Mouse (Mus musculus) myocyte (in vitro differentiated cells): Measurements from ENCODE around the gene Ccl28. TPM values are rescaled to one million over a fixed set of nuclear protein-coding genes. Genes with fewer than 3 reads are reported as not detected.
"Not testable (repeated sequence)": the region's sequence is repeated elsewhere in the genome, so short reads cannot be mapped to it uniquely, and the experiment has no call there.

Experiments used
- H3K27me3 ChIP-seq: one replicate; pipeline ENCODE4 v1.6.1; 2011; ENCODE audit not compliant: control insufficient read depth, insufficient read depth, insufficient read length
- H3K36me3 ChIP-seq: one replicate; pipeline ENCODE4 v1.6.1; 2011; ENCODE audit not compliant: control insufficient read depth, insufficient read depth
- H3K4me2 ChIP-seq: one replicate; pipeline ENCODE4 v1.6.1; 2011; ENCODE audit warnings: low read depth, control low read depth
- H3K4me3 ChIP-seq: one replicate; pipeline ENCODE4 v1.5.1; 2011; ENCODE audit warnings: mild to moderate bottlenecking, control low read depth, moderate library complexity
- H3K79me2 ChIP-seq: one replicate; pipeline ENCODE4 v1.6.1; 2011; ENCODE audit not compliant: control insufficient read depth, insufficient read depth
- H3ac ChIP-seq: one replicate; pipeline ENCODE4 v1.6.1; 2011; ENCODE audit not compliant: control insufficient read depth, insufficient read length
- CEBPB ChIP-seq: IDR thresholded peaks from 2 replicates; pipeline ENCODE4 v1.6.1; 2011; ENCODE audit warnings: mild to moderate bottlenecking, moderate library complexity; ENCODE audit not compliant: poor library complexity, insufficient read depth, severe bottlenecking
- E2F4 ChIP-seq: IDR thresholded peaks from one replicate; pipeline ENCODE4 v1.6.1; 2011; ENCODE audit warnings: mild to moderate bottlenecking, control low read depth, moderate library complexity; ENCODE audit not compliant: insufficient read depth
- MAX ChIP-seq: IDR thresholded peaks from one replicate; pipeline ENCODE4 v1.6.1; 2011; ENCODE audit warnings: low read depth, mild to moderate bottlenecking, control low read depth
- MYOD1 ChIP-seq, 3 experiments: IDR thresholded peaks; one replicate each; pipeline ENCODE4 v1.6.1; 2011; ENCODE audit warnings: control low read depth in 2 of 3, low read depth in 2 of 3, mild to moderate bottlenecking in 2 of 3, moderate library complexity in 1 of 3; ENCODE audit not compliant: insufficient read length in 2 of 3, control insufficient read depth in 1 of 3
- MYOG ChIP-seq, 3 experiments: IDR thresholded peaks; one replicate each; pipeline ENCODE4 v1.6.1; 2011; ENCODE audit warnings: control low read depth in 2 of 3, low read depth in 2 of 3, mild to moderate bottlenecking in 2 of 3; ENCODE audit not compliant: insufficient read length in 2 of 3, control insufficient read depth in 1 of 3, insufficient read depth in 1 of 3
- POLR2A ChIP-seq: IDR thresholded peaks from one replicate; pipeline ENCODE4 v1.6.1; 2011; ENCODE audit warnings: low read depth, mild to moderate bottlenecking, control low read depth, moderate library complexity; ENCODE audit not compliant: insufficient read length
- POLR2AphosphoS2 ChIP-seq: IDR thresholded peaks from one replicate; pipeline ENCODE4 v1.6.1; 2011; ENCODE audit warnings: low read depth, control low read depth; ENCODE audit not compliant: insufficient read length
- REST ChIP-seq: IDR thresholded peaks from one replicate; pipeline ENCODE4 v1.6.1; 2011; ENCODE audit warnings: mild to moderate bottlenecking, control low read depth, moderate library complexity; ENCODE audit not compliant: insufficient read depth, insufficient read length
- SRF ChIP-seq: IDR thresholded peaks from one replicate; pipeline ENCODE4 v1.6.1; 2011; ENCODE audit warnings: low read depth; ENCODE audit not compliant: control insufficient read depth, insufficient read length
- TCF12 ChIP-seq: IDR thresholded peaks from one replicate; pipeline ENCODE4 v1.6.1; 2011; ENCODE audit warnings: mild to moderate bottlenecking, control low read depth; ENCODE audit not compliant: poor library complexity, insufficient read depth, severe bottlenecking
- TCF3 ChIP-seq: IDR thresholded peaks from one replicate; pipeline ENCODE4 v1.6.1; 2011; ENCODE audit warnings: low read depth, control low read depth; ENCODE audit not compliant: insufficient read length
- USF1 ChIP-seq: IDR thresholded peaks from one replicate; pipeline ENCODE4 v1.6.1; 2011; ENCODE audit warnings: low read depth, mild to moderate bottlenecking, control low read depth, moderate library complexity
- polyA plus RNA-seq: library from polyadenylated mRNA; unstranded; fragments of >200 nt; fragmentation: generic; extraction: Trizol; gene quantifications from one replicate; pipeline ENCODE4 v1.2.1, GENCODE M21; 2012; ENCODE audit warnings: missing spikeins

The Ccl28 gene
- polyA plus RNA-seq, 1 experiment = not detected

DNA sequence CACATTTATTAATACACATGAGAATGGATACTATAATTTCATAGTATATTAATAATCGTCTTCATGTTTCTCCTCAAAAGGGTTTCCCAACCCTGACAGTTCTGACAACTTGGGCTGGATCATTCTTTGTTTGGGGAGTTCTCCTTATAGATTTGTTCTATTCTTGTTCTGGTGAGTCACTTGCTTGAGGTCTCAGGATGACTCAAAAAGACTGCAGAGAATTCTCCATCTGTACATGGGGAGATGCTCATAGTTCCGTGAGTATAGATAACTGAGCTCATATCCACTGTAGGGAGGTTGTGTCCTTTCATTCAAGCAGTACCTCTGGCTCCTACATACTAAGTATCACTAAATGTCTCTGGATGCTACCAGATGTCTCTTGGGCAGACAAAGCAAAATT is 31.1 kb downstream of the Ccl28 start:
- no peaks in the 10 kb centered on the region for H3K27me3 ChIP-seq

DNA sequence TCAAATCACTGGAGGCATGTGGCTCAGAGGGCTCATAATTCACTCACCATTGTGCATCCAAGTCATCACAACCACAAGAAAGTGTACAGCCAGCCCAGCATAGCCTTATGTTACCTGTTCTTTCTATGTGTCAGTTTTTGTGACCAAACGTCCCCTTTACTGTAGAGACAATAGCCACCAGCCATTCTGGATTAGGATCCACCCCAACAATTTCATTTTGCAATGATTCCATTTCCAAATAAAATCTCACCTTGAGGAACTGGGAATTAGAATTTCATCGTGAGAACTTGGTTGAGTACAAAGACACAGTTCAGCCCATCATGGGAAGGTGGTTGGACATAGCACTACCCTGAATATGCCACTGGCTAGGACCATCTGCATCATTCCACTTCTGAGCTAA is 32.6 kb downstream of the Ccl28 start:
- TF ChIP-seq CEBPB (no peak), MYOG (IDR thresholded peaks at IDR 0.05; ENCODE audit: control insufficient read depth in 1 of 3, insufficient read depth in 1 of 3, insufficient read length in 2 of 3, low read depth in 2 of 3) (no peak), MAX (no peak), TCF3 (no peak), POLR2A (no peak), MYOD1 (IDR thresholded peaks at IDR 0.05; ENCODE audit: control insufficient read depth in 1 of 3, insufficient read length in 2 of 3, low read depth in 2 of 3) (no peak), E2F4 (no peak), REST (no peak), SRF (no peak), POLR2AphosphoS2 (no peak), USF1 (no peak), TCF12 (no peak)
- no peaks in the 10 kb centered on the region for H3K27me3 ChIP-seq
- H3K79me2 ChIP-seq = no peaks in the 10 kb centered on the region
- no peak overlapping the region for H3K4me3 ChIP-seq
- H3K36me3 ChIP-seq = no peaks in the 10 kb centered on the region
- H3K4me2 ChIP-seq = no peak overlapping the region
- H3ac ChIP-seq = no peak overlapping the region

More for the DNA sequence above, 31.1 kb downstream of the Ccl28 start:
- H3K4me3 ChIP-seq = no peak overlapping the region
- H3K4me2 ChIP-seq = no peak overlapping the region
- H3K36me3 ChIP-seq = no peaks in the 10 kb centered on the region
- H3ac ChIP-seq = no peak overlapping the region
- no peak for TF ChIP-seq POLR2A
- no peak for TF ChIP-seq TCF3
- no peak for TF ChIP-seq USF1
- TF ChIP-seq MYOD1 (IDR thresholded peaks at IDR 0.05; ENCODE audit: control insufficient read depth in 1 of 3, insufficient read length in 2 of 3, low read depth in 2 of 3) = no peak
- no peaks in the 10 kb centered on the region for H3K79me2 ChIP-seq

DNA sequence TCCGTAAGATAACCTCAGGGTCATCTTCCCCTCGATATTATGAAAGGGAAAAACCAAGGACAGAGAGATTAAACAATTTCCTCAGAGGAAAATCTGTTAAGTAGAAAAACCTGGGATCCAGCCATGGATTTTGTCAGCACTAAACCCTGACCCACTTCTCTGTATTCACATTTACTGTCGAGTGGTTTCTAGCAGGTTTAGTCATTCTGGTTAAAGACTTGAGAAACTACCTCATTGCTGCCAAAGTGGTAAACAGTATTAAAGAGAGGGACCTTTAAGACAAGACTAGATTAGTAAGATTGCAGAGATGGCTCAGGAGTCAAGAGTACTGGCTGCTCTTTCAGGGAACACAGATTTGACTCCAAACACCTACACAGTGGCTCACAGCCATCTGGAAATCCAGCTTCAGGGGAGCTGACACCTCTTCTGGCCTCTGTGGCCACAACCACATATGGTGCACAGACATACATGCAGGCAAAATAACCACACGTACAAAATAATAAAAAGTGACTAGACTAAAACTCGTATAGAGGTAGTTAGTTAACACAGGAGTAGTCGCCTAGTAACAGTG is 33.3 kb downstream of the Ccl28 start:
- Histone ChIP-seq H3K4me3 (no peak overlapping the region), H3ac (no peak overlapping the region), H3K36me3 (no peaks in the 10 kb centered on the region), H3K79me2 (no peaks in the 10 kb centered on the region), H3K4me2 (no peak overlapping the region), H3K27me3 (no peaks in the 10 kb centered on the region)
- no peak for TF ChIP-seq POLR2AphosphoS2
- TF ChIP-seq CEBPB = no peak
- TF ChIP-seq MYOD1 (IDR thresholded peaks at IDR 0.05; ENCODE audit: control insufficient read depth in 1 of 3, insufficient read length in 2 of 3, low read depth in 2 of 3) = no peak
- TF ChIP-seq TCF3 = no peak
- TF ChIP-seq REST = no peak
- no peak for TF ChIP-seq SRF
- no peak for TF ChIP-seq POLR2A
- no peak for TF ChIP-seq E2F4
- no peak for TF ChIP-seq MAX
- no peak for TF ChIP-seq MYOG (IDR thresholded peaks at IDR 0.05; ENCODE audit: control insufficient read depth in 1 of 3, insufficient read depth in 1 of 3, insufficient read length in 2 of 3, low read depth in 2 of 3)

DNA sequence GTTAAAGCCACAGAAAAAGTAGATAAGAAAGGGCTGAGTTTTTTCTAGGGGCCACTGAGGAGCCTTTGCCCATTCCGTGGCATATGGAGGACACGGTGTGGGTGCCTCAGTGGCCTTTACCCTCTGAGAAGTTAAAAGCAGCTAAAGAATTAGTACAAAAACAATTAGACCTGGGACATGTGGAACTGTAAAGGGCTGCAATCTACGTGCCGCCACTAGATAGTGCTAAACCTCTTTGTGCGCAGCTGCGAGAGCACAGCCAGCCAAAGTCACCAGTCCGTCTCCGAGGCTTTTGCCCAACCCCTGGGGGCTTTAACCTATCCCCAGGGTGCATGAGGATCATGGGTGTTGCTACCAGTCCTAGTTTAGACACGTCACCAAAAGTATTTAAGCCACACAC is 37.8 kb downstream of the Ccl28 start:
- H3K27me3 ChIP-seq, H3K4me3 ChIP-seq, H3K79me2 ChIP-seq, H3ac ChIP-seq, H3K36me3 ChIP-seq, H3K4me2 ChIP-seq: not testable (repeated sequence)

DNA sequence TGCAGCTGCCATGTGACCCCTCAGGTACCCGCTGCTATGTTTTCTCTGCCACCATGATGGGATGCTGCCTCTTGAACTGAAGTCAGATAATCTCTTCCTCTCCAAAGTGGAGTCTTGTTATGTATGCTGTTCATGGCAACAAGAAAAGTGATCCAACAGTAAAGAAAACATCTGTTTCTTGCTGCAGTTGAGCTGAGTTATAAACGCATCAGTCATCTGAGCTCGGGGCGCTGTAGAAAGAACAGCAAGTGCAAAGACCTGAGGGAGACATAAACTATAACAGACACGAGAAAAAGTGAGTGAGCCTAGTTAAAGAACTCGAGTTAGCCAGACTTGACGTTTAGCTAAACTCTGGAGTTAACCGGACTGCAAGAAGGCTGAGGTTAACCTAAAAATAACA is 55.2 kb downstream of the Ccl28 start:
- no peaks in the 10 kb centered on the region for H3K36me3 ChIP-seq
- no peak for TF ChIP-seq MAX
- TF ChIP-seq USF1 = no peak
- no peak for TF ChIP-seq SRF
- no peak for TF ChIP-seq POLR2AphosphoS2
- TF ChIP-seq TCF3 = no peak
- no peak for TF ChIP-seq MYOG (IDR thresholded peaks at IDR 0.05; ENCODE audit: control insufficient read depth in 1 of 3, insufficient read depth in 1 of 3, insufficient read length in 2 of 3, low read depth in 2 of 3)
- no peak for TF ChIP-seq POLR2A
- no peak for TF ChIP-seq REST
- TF ChIP-seq MYOD1 (IDR thresholded peaks at IDR 0.05; ENCODE audit: control insufficient read depth in 1 of 3, insufficient read length in 2 of 3, low read depth in 2 of 3) = no peak
- TF ChIP-seq TCF12 = no peak
- no peak for TF ChIP-seq E2F4

More for the DNA sequence above, 55.2 kb downstream of the Ccl28 start:
- no peak overlapping the region for H3K4me3 ChIP-seq
- H3K27me3 ChIP-seq = no peaks in the 10 kb centered on the region
- no peaks in the 10 kb centered on the region for H3K79me2 ChIP-seq
- no peak overlapping the region for H3ac ChIP-seq
- no peak overlapping the region for H3K4me2 ChIP-seq
